Mouse (Mus musculus) small intestine, adult 2 months (tissue): ENCODE results near the gene Pla2g3. TPM values are rescaled to one million over a fixed set of nuclear protein-coding genes. Genes with fewer than 3 reads are reported as not detected.

Experiments
- H3K27ac ChIP-seq: fragments of 200-500 bp; 2 replicates; pipeline ENCODE4 v1.5.1; 2012; ENCODE audit warnings: low read depth, low read length, control low read depth, inconsistent platforms; ENCODE audit not compliant: insufficient read depth
- H3K27me3 ChIP-seq: fragments of 200-500 bp; 2 replicates; pipeline ENCODE4 v1.6.1; 2012; ENCODE audit warnings: mild to moderate bottlenecking, moderate library complexity, low read length, inconsistent platforms; ENCODE audit not compliant: control insufficient read depth, insufficient read depth
- H3K36me3 ChIP-seq: fragments of 200-500 bp; 2 replicates; pipeline ENCODE4 v1.6.1; 2012; ENCODE audit warnings: mild to moderate bottlenecking, low read length, control low read depth, inconsistent platforms; ENCODE audit not compliant: control insufficient read depth, insufficient read depth
- H3K4me1 ChIP-seq: fragments of 200-500 bp; 2 replicates; pipeline ENCODE4 v1.6.1; 2012; ENCODE audit warnings: low read length, inconsistent platforms, mixed read lengths; ENCODE audit not compliant: control insufficient read depth, insufficient read depth, insufficient read length
- H3K4me3 ChIP-seq: fragments of 200-500 bp; 2 replicates; pipeline ENCODE4 v1.5.1; 2012; ENCODE audit warnings: low read depth, mild to moderate bottlenecking, control low read depth, inconsistent platforms, low read length, moderate library complexity
- CTCF ChIP-seq: fragments of 200-500 bp; IDR thresholded peaks from 2 replicates; pipeline ENCODE4 v1.5.1; 2012; ENCODE audit warnings: low read depth, mild to moderate bottlenecking, control low read depth, inconsistent platforms, low read length, moderate library complexity, mixed read lengths; ENCODE audit not compliant: insufficient replicate concordance, insufficient read length; ENCODE audit errors: extremely low read depth
- POLR2A ChIP-seq: fragments of 200-500 bp; IDR thresholded peaks from 2 replicates; pipeline ENCODE4 v1.6.1; 2012; ENCODE audit warnings: low read depth, mild to moderate bottlenecking, control low read depth, inconsistent platforms, low read length, moderate library complexity
- WGBS: fragments of 180-500 bp; shearing (Covaris S2); methylation state at CpG from one replicate; pipeline ENCODE4 v1.1.7; 2018; 5-methylcytosine and 5-hydroxymethylcytosine counted together
- polyA plus RNA-seq: library from polyadenylated mRNA; depleted of rRNA; stranded (reverse); fragments of >200 nt; gene quantifications from 2 replicates; pipeline ENCODE4 v1.2.3, GENCODE M21; 2012; rRNA removed

The Pla2g3 gene
- polyA plus RNA-seq: 0.18 and 0.48 TPM in 2 replicates

GRCm38 (mm10) chr11:3487952-3488570 lies at the start of gene Pla2g3:
Pla2g3 (plus strand) TSS chr11:3488284.
- Histone ChIP-seq H3K27me3 (no peaks in the 10 kb centered on the region), H3K4me1 (peaks cover 15% of the 10 kb centered on the region), H3K27ac (no peak within 1 kb of the TSS), H3K4me3 (0 out of 2 replicates have a peak within 1 kb of the TSS, but pooled peaks have one; percentile 5), H3K36me3 (no peaks in the 10 kb centered on the region)
- 27% methylated on average over 11 of the region's 11 CpGs for WGBS
- TF ChIP-seq CTCF (no peak), POLR2A (no peak)

DNA sequence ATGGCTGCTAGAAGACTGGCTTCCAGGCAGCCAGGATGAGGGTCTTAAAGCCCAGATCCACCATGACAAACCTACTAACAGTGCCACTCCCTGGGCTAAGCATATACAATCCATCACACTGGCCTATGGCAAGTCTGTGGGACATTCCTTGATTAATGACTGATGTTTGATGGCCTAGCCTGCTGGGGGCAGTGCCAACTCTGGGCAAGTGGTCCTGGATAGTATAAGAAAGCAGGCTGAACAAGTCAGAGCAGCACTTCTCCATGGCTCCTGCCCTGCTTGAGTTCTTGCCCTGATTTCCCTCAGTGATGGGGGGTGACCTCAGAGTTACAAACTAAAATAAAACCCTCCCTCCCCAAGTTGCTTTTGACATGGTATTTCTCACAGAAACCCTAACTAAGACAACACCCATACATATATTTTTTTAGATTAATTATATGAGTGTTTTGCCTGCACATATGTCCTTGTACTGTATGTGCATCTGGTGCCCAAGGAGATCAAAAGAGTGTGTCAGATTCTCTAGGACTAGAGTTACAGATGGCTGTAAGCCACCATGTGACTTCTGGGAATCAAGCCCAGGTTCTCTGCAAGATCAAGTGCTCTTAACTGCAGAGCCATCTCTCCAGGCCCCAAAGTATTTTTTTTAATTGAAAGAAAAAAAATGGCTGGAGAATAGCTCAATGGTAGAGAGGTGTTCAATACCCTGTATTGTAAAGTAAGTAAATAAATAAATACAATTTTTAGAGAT lies 46.2 kb upstream of the Pla2g3 start:
- no peak overlapping the region for H3K27ac ChIP-seq
- no peaks in the 10 kb centered on the region for H3K36me3 ChIP-seq
- H3K4me1 ChIP-seq: peaks cover 1% of the 10 kb centered on the region; the same call in 1 of the 2 replicates
- no peak overlapping the region for H3K4me3 ChIP-seq
- TF ChIP-seq POLR2A: no peak
- H3K27me3 ChIP-seq: no peaks in the 10 kb centered on the region

DNA sequence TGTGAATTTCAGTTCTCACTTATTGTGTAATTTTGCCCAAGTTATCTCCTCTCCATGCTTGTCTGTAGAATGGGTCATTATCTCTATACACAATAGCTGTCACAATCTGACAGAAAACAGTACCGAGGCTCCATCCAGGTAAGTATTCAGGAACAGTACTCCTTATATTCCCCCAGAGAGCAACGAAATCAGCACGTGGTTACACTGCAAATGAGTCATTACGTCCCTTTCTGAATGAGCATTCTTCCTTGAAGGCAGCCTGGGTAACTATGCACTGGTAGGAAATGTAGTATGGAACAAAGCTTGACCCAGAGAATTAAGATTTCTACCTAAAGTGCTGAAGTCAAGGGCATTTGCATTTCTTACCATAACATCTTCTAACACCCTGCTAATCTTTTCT lies 45.4 kb upstream of the Pla2g3 start:
- WGBS: 74% methylated on average over 4 of the region's 4 CpGs
- Histone ChIP-seq H3K27ac (no peak overlapping the region), H3K36me3 (no peaks in the 10 kb centered on the region), H3K4me1 (peaks cover 1% of the 10 kb centered on the region; the same call in 1 of the 2 replicates), H3K27me3 (no peaks in the 10 kb centered on the region), H3K4me3 (no peak overlapping the region)
- TF ChIP-seq POLR2A: no peak
- no peak for TF ChIP-seq CTCF

DNA sequence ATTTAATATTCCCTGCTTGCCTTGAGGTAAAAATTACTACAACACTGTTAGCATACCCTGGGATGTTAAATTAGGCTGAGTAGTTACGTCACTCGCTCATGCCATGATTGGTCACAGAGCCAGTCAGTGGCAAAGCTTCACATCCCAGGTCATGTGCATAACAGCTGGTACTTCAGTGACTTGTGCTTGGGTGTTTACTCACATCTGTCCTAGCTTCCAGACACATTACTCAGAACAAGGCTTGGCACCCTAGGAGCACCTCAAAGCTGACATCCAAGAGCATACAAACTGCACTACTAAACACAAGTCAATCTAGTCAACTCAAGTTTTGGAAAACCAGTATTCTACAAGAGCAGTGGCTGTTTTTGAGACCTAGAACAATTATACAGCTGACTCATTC lies 45.0 kb upstream of the Pla2g3 start:
- peaks cover 1% of the 10 kb centered on the region; the same call in 1 of the 2 replicates for H3K4me1 ChIP-seq
- 96% methylated on average over 2 of the region's 2 CpGs for WGBS
- H3K27ac ChIP-seq: no peak overlapping the region
- no peaks in the 10 kb centered on the region for H3K27me3 ChIP-seq
- TF ChIP-seq POLR2A (no peak), CTCF (no peak)
- no peaks in the 10 kb centered on the region for H3K36me3 ChIP-seq
- no peak overlapping the region for H3K4me3 ChIP-seq

DNA sequence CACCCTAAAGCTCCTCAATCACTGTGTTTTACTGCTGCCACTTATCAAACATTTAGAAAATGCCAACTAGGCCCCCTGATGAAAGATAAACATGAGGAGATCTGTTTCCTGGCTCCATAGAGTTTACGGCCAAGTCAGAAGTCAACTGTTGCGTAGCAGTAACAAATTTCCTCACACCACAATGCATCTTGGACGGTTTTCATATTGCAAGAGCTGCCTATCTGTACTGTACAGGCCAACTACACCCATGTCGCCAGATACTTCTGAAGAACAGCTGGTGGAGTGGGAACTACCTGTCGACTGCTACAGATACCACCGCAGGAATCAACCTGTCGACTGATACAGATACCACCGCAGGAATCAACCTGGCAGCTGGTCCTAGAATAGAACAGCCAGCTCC lies 43.2 kb upstream of the Pla2g3 start:
- Histone ChIP-seq H3K4me1 (peaks cover 1% of the 10 kb centered on the region; the same call in 1 of the 2 replicates), H3K27me3 (no peaks in the 10 kb centered on the region), H3K4me3 (no peak overlapping the region), H3K36me3 (no peaks in the 10 kb centered on the region), H3K27ac (no peak overlapping the region)
- no peak for TF ChIP-seq CTCF
- TF ChIP-seq POLR2A: no peak
- WGBS: 56% methylated on average over 8 of the region's 8 CpGs

- WGBS: under 1% methylated on average over 20 of the region's 20 CpGs
- Histone ChIP-seq H3K36me3 (0 out of 2 replicates have a peak, but pooled peaks cover 2% of the 10 kb centered on the region), H3K27ac (peak overlapping the region; percentile 90), H3K27me3 (no peaks in the 10 kb centered on the region), H3K4me1 (peaks cover 7% of the 10 kb centered on the region), H3K4me3 (peak overlapping the region; percentile 75)
- no peak for TF ChIP-seq POLR2A
- TF ChIP-seq CTCF: no peak
Measured at GRCm38 (mm10) chr11:3451701-3452163, 36.4 kb upstream of the Pla2g3 start.

DNA sequence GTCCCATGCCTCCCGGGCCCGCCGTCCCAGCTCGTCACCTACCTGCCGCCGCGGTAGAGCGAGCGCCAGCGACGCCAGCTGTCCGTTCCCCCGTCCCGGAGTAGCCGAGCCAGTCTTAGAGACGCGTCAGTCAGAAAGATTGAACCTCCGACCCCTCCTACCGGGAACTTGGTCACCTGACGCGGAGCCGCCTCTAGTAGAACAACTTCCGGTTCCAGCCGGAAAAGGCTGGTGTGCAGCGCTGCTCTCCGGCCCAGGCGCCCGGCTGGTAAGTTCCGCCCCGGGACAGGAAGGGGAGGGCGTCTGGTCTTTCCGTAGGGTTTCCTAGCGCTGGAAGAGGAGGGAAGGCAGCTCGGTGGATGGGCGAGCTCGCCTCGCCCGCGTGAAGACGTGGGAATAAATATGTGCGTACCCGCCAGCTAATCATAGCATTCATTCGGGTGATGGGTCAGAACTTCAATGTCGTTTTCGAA lies 35.9 kb upstream of the Pla2g3 start, which contains the start of gene Rnf185:
Gene Rnf185 (minus strand): TSS at position 197 of the 473 bp plus-strand sequence.
- Histone ChIP-seq H3K27ac (peak within 1 kb of the TSS; percentile 90), H3K27me3 (no peaks in the 10 kb centered on the region), H3K4me3 (peak within 1 kb of the TSS; percentile 75), H3K36me3 (0 out of 2 replicates have a peak, but pooled peaks cover 2% of the 10 kb centered on the region), H3K4me1 (peaks cover 10% of the 10 kb centered on the region)
- WGBS: under 1% methylated on average over 45 of the region's 45 CpGs
- peak; percentile 89 for TF ChIP-seq POLR2A
- TF ChIP-seq CTCF: no peak
